Mouse (Mus musculus) heart, embryonic 15.5 days (tissue): ENCODE data around the gene Masp2. TPM values are rescaled to one million over a fixed set of nuclear protein-coding genes. Genes with fewer than 3 reads are reported as not detected.
A peak's percentile ranks its signal among the peaks of the same experiment; 100 is the strongest.

Experiments used
- ATAC-seq: fragments of 200-750 bp; cut with Nextera tagmentation; replicated peaks from 2 replicates; pipeline ENCODE4 v1.8.0; 2017; ENCODE audit warnings: low read depth, moderate TSS enrichment; ENCODE audit not compliant: insufficient number of reproducible peaks, insufficient read depth, low FRiP score
- H3K27ac ChIP-seq: fragments of 300-500 bp; sonication (generic); 2 replicates; pipeline ENCODE4 v1.5.1; 2015; ENCODE audit warnings: mild to moderate bottlenecking, inconsistent platforms
- H3K27me3 ChIP-seq: fragments of 300-500 bp; sonication (generic); 2 replicates; pipeline ENCODE4 v1.6.1; 2015; ENCODE audit warnings: inconsistent platforms
- H3K36me3 ChIP-seq: fragments of 300-500 bp; sonication (generic); 2 replicates; pipeline ENCODE4 v1.6.1; 2015; ENCODE audit warnings: mild to moderate bottlenecking, inconsistent platforms
- H3K4me1 ChIP-seq: fragments of 300-500 bp; sonication (generic); replicated peaks from 2 replicates; pipeline ENCODE4 v1.6.1; 2015; ENCODE audit warnings: inconsistent platforms
- H3K4me2 ChIP-seq: fragments of 300-500 bp; sonication (generic); 2 replicates; pipeline ENCODE4 v1.6.1; 2015; ENCODE audit warnings: inconsistent platforms, mild to moderate bottlenecking, moderate library complexity
- H3K4me3 ChIP-seq: fragments of 300-500 bp; sonication (generic); 2 replicates; pipeline ENCODE4 v1.5.1; 2015; ENCODE audit warnings: mild to moderate bottlenecking, inconsistent platforms
- H3K9ac ChIP-seq: fragments of 300-500 bp; sonication (generic); 2 replicates; pipeline ENCODE4 v1.6.1; 2015; ENCODE audit warnings: mild to moderate bottlenecking, inconsistent platforms
- H3K9me3 ChIP-seq: fragments of 300-500 bp; sonication (generic); replicated peaks from 2 replicates; pipeline ENCODE4 v1.6.1; 2016; ENCODE audit warnings: inconsistent platforms
- WGBS: fragments of 180-500 bp; shearing (Covaris S2); methylation state at CpG from one replicate; pipeline ENCODE4 v1.1.7; 2015; ENCODE audit warnings: mixed read lengths; 5-methylcytosine and 5-hydroxymethylcytosine counted together
- polyA plus RNA-seq: library from polyadenylated mRNA; unstranded; fragments of >200 nt; fragmentation: Nextera tagmentation; extraction: Ambion mirVana; gene quantifications from 2 replicates; pipeline ENCODE4 v1.2.1, GENCODE M21; 2015

Masp2 gene
- polyA plus RNA-seq = 0.39 TPM in 1 of 2 replicates, not detected in the other

- no peak within 1 kb of the TSS for H3K27ac ChIP-seq
Observed at GRCm38 (mm10) chr4:148602357-148603120, at the start of gene Masp2. Masp2 (plus strand) TSS chr4:148602554.

GRCm38 (mm10) chr4:148557766-148558165, 44.6 kb upstream of the Masp2 start:
- Histone ChIP-seq H3K4me1 (peaks cover 7% of the 10 kb centered on the region; the same call in 1 of the 2 replicates), H3K9me3 (no peaks in the 10 kb centered on the region), H3K27ac (peak overlapping the region; percentile 81), H3K4me2 (peak overlapping the region; percentile 86), H3K9ac (peak overlapping the region; percentile 71), H3K36me3 (peaks cover 60% of the 10 kb centered on the region), H3K4me3 (peak overlapping the region; percentile 66), H3K27me3 (no peaks in the 10 kb centered on the region)
- WGBS = 29% methylated on average over 6 of the region's 6 CpGs
- ATAC-seq = no peak; the same call in 1 of the 2 replicates

More at GRCm38 (mm10) chr4:148602357-148603120, at the start of gene Masp2:
- Histone ChIP-seq H3K4me1 (no peaks in the 10 kb centered on the region), H3K27me3 (no peaks in the 10 kb centered on the region), H3K9me3 (no peaks in the 10 kb centered on the region), H3K4me3 (no peak within 1 kb of the TSS), H3K4me2 (no peak within 1 kb of the TSS), H3K9ac (no peak within 1 kb of the TSS), H3K36me3 (peaks cover 16% of the 10 kb centered on the region)
- 85% methylated on average over 14 of the region's 14 CpGs for WGBS
- ATAC-seq = no peak

- H3K36me3 ChIP-seq = peaks cover 60% of the 10 kb centered on the region
- H3K27me3 ChIP-seq = no peaks in the 10 kb centered on the region
- H3K4me2 ChIP-seq = peak within 1 kb of the TSS; percentile 86
- under 1% methylated on average over 63 of the region's 63 CpGs for WGBS
- H3K27ac ChIP-seq = peak within 1 kb of the TSS; percentile 81
- no peaks in the 10 kb centered on the region for H3K9me3 ChIP-seq
- peak; percentile 89 for ATAC-seq
- peak within 1 kb of the TSS; percentile 71 for H3K9ac ChIP-seq
- peak within 1 kb of the TSS; percentile 66 for H3K4me3 ChIP-seq
- H3K4me1 ChIP-seq = peaks cover 7% of the 10 kb centered on the region; the same call in 1 of the 2 replicates
Observed at GRCm38 (mm10) chr4:148558297-148559000, 43.9 kb upstream of the Masp2 start, which contains the start of gene Exosc10. Exosc10 (plus strand) TSS chr4:148558429.

GRCm38 (mm10) chr4:148562676-148563075, 39.7 kb upstream of the Masp2 start:
- no peak for ATAC-seq
- 91% methylated on average over 17 of the region's 17 CpGs for WGBS

GRCm38 (mm10) chr4:148563595-148563994, 38.8 kb upstream of the Masp2 start:
- H3K36me3 ChIP-seq = peaks cover 85% of the 10 kb centered on the region
- H3K27ac ChIP-seq = no peak overlapping the region
- no peaks in the 10 kb centered on the region for H3K9me3 ChIP-seq
- no peak overlapping the region for H3K9ac ChIP-seq
- WGBS = 91% methylated on average over 12 of the region's 12 CpGs
- no peaks in the 10 kb centered on the region for H3K27me3 ChIP-seq
- no peak overlapping the region for H3K4me2 ChIP-seq
- no peak for ATAC-seq
- no peak overlapping the region for H3K4me3 ChIP-seq
- peaks cover 7% of the 10 kb centered on the region; the same call in 1 of the 2 replicates for H3K4me1 ChIP-seq

More at GRCm38 (mm10) chr4:148562676-148563075, 39.7 kb upstream of the Masp2 start:
- H3K4me2 ChIP-seq = no peak overlapping the region
- H3K9me3 ChIP-seq = no peaks in the 10 kb centered on the region
- no peak overlapping the region for H3K4me3 ChIP-seq
- peaks cover 76% of the 10 kb centered on the region for H3K36me3 ChIP-seq
- no peaks in the 10 kb centered on the region for H3K27me3 ChIP-seq
- H3K27ac ChIP-seq = no peak overlapping the region
- no peak overlapping the region for H3K9ac ChIP-seq
- peaks cover 7% of the 10 kb centered on the region; the same call in 1 of the 2 replicates for H3K4me1 ChIP-seq

GRCm38 (mm10) chr4:148570138-148570537, 32.2 kb upstream of the Masp2 start:
- Histone ChIP-seq H3K4me3 (no peak overlapping the region), H3K9ac (no peak overlapping the region), H3K27me3 (no peaks in the 10 kb centered on the region), H3K27ac (no peak overlapping the region), H3K4me1 (no peaks in the 10 kb centered on the region), H3K4me2 (no peak overlapping the region), H3K36me3 (peaks cover 97% of the 10 kb centered on the region), H3K9me3 (no peaks in the 10 kb centered on the region)
- WGBS = 88% methylated on average over 10 of the region's 10 CpGs
- ATAC-seq = no peak

- Histone ChIP-seq H3K36me3 (peaks cover 97% of the 10 kb centered on the region), H3K9ac (no peak overlapping the region), H3K27ac (no peak overlapping the region), H3K4me2 (no peak overlapping the region), H3K9me3 (no peaks in the 10 kb centered on the region), H3K4me3 (no peak overlapping the region), H3K27me3 (no peaks in the 10 kb centered on the region), H3K4me1 (no peaks in the 10 kb centered on the region)
- ATAC-seq = no peak
- 94% methylated on average over 9 of the region's 9 CpGs for WGBS
Observed at GRCm38 (mm10) chr4:148570693-148571295, 31.6 kb upstream of the Masp2 start.

GRCm38 (mm10) chr4:148573222-148573621, 29.1 kb upstream of the Masp2 start:
- H3K4me1 ChIP-seq = no peaks in the 10 kb centered on the region
- 76% methylated on average over 7 of the region's 7 CpGs for WGBS
- H3K4me3 ChIP-seq = no peak overlapping the region
- H3K4me2 ChIP-seq = no peak overlapping the region
- H3K9me3 ChIP-seq = no peaks in the 10 kb centered on the region
- ATAC-seq = no peak
- H3K27me3 ChIP-seq = no peaks in the 10 kb centered on the region
- H3K27ac ChIP-seq = no peak overlapping the region
- peaks cover 93% of the 10 kb centered on the region for H3K36me3 ChIP-seq
- no peak overlapping the region for H3K9ac ChIP-seq

- Histone ChIP-seq H3K4me2 (no peak overlapping the region), H3K4me3 (no peak overlapping the region), H3K27me3 (no peaks in the 10 kb centered on the region), H3K4me1 (peaks cover 4% of the 10 kb centered on the region), H3K27ac (no peak overlapping the region), H3K36me3 (peaks cover 63% of the 10 kb centered on the region), H3K9me3 (no peaks in the 10 kb centered on the region), H3K9ac (no peak overlapping the region)
- 78% methylated on average over 9 of the region's 9 CpGs for WGBS
- ATAC-seq = peak; percentile 47; the same call in 1 of the 2 replicates
Observed at GRCm38 (mm10) chr4:148580765-148581164, 21.6 kb upstream of the Masp2 start.

GRCm38 (mm10) chr4:148581422-148581821, 20.9 kb upstream of the Masp2 start:
- Histone ChIP-seq H3K36me3 (peaks cover 56% of the 10 kb centered on the region), H3K9ac (no peak overlapping the region), H3K27ac (no peak overlapping the region), H3K9me3 (no peaks in the 10 kb centered on the region), H3K27me3 (no peaks in the 10 kb centered on the region), H3K4me1 (peaks cover 4% of the 10 kb centered on the region), H3K4me3 (no peak overlapping the region), H3K4me2 (no peak overlapping the region)
- no peak for ATAC-seq
- WGBS = 88% methylated on average over 5 of the region's 5 CpGs

GRCm38 (mm10) chr4:148583257-148583656, 19.1 kb upstream of the Masp2 start:
- WGBS = 33% methylated on average over 4 of the region's 4 CpGs
- Histone ChIP-seq H3K27ac (no peak overlapping the region), H3K9ac (no peak overlapping the region), H3K36me3 (peaks cover 42% of the 10 kb centered on the region), H3K4me3 (no peak overlapping the region), H3K27me3 (no peaks in the 10 kb centered on the region), H3K4me1 (peaks cover 4% of the 10 kb centered on the region), H3K4me2 (no peak overlapping the region), H3K9me3 (no peaks in the 10 kb centered on the region)
- ATAC-seq = no peak
